Mouse (Mus musculus) cortical plate, adult 2 months (tissue): ENCODE measurements at regions not wholly inside any gene's neighbourhood (a gene's known extent, or its start where the extent isn't known, plus 50 kb on each side); places are given as distances from the start of the nearest gene placed in this dataset.

ENCODE experiments used
- CTCF ChIP-seq: fragments of 200-500 bp; IDR thresholded peaks from 2 replicates; pipeline ENCODE4 v1.5.1; 2011; ENCODE audit warnings: mild to moderate bottlenecking, control low read depth, low read length; ENCODE audit not compliant: insufficient read depth; ENCODE audit errors: extremely low read depth
- POLR2A ChIP-seq: fragments of 200-500 bp; IDR thresholded peaks from 2 replicates; pipeline ENCODE4 v1.6.1; 2011; ENCODE audit warnings: mild to moderate bottlenecking, low read length, control low read depth; ENCODE audit not compliant: insufficient read depth; ENCODE audit errors: extremely low read depth

DNA sequence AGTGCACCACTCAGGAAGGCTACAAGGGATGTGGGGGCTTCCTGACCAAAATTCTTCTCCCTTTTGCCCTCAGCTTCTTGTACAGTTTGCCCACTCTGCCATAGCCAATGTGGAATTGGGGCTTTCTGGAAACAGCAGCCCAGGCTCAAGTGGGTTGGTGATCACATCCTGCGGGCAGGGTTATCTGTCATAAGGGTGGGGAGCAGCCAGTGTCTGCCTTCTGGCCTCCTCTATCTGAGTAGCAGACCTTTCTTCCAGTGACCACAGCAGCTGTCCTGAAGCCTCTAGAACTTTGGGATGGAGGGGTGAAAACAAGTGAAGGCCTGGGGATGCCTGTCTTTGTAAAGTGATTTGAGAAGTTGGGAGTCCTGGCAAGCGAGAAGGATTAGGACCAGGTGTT, 228.2 kb downstream of the Bcl11a start:
- no peak for TF ChIP-seq POLR2A
- TF ChIP-seq CTCF: no peak
